Mouse (Mus musculus) liver (tissue): Measurements from ENCODE around the gene Gm2237.
"Not testable (repeated sequence)": the region's sequence is repeated elsewhere in the genome, so short reads cannot be mapped to it uniquely, and the experiment has no call there.

Source experiments
- DNase-seq: peaks from one replicate; pipeline ENCODE4 v3.0.0-alpha.2; 2020; ENCODE audit warnings: mixed read lengths

Gm2237 gene

DNA sequence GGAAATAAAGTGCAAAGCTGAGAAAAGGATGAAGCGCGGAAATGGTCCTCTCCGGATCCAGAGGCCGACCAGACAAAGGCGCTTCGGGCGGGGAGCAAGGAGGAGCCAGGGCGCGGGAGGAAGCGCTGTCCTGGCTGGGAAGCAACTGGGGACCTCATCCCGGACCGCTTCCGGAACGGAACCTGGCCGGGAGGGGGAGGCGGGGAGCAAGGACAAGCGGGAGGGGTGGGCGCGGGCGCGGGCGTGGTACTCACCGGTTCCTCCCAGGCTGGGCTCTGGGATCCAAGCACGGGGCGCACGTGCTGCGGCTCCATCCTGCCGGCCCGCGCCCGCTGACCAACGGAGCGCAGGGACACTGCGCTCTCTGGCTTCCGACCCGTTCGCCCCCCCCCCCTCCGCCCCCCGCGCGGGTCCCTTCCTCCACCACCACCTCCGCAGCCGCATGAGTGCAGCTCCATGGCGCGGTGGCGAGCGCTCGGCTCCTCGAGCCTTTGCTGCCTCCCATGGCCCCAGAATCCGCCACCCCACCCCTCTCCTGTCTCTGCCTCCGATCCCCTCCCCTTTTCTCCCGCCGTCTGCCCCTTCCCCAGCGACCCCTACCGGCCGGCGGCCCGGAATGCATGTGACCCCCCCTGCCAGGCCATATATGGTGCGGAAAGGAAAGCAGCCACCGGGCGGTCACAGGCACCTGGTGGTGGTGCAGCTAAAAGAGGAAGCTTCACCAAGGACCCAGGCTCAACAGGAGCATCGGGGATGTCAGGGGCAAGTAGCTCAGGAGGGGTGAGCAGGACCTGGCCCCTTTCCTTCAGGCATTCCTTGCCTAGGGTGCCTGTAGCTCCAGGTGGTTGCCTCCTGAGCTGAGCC lies at the start of gene Gm2237:
TSS of gene Gm2237 (minus strand) at position 332 of the 864 bp plus-strand sequence.
- DNase-seq: peak; percentile 2

DNA sequence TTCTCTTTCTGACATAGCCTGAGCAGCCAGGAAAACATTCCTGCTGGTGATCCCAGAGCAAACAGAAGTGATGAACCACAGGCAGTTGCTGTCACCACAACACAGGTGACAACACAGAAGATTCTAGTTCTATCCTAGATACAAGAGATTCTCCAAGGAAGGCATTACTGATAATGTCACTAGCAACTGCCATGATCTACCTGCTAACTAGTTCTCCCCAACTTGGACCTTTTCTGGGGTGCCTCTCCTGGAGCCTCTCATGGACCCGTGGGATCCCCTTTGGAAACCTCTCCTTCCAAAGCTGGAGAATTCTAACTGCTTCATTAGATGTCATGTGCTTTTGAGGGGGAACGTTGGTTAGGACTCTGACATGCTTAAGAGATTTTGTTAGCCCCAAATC lies 17.5 kb upstream of the Gm2237 start, which contains the start of gene Gm5458:
TSS of gene Gm5458 (minus strand) at position 101 of the 400 bp plus-strand sequence.
- not testable (repeated sequence) for DNase-seq

GRCm38 (mm10) chr14:19549863-19550262 lies 35.1 kb downstream of the Gm2237 start, which contains the start of gene Gm2244:
Gene Gm2244, minus strand, starts transcription at chr14:19549963.
- not testable (repeated sequence) for DNase-seq
